Mouse (Mus musculus) embryonic facial prominence, embryonic 13.5 days (tissue): ENCODE results near the gene Mpv17l. TPM values are rescaled to one million over a fixed set of nuclear protein-coding genes. Genes with fewer than 3 reads are reported as not detected.
"Not testable (repeated sequence)": the region's sequence is repeated elsewhere in the genome, so short reads cannot be mapped to it uniquely, and the experiment has no call there.

ENCODE experiments used
- ATAC-seq: fragments of 200-750 bp; cut with Nextera tagmentation; 2 replicates; pipeline ENCODE4 v1.8.0; 2017; ENCODE audit warnings: low read depth; ENCODE audit not compliant: insufficient number of reproducible peaks, insufficient read depth, low FRiP score, low TSS enrichment
- H3K27ac ChIP-seq: fragments of 300-500 bp; sonication (generic); 2 replicates; pipeline ENCODE4 v1.5.1; 2015; ENCODE audit warnings: moderate library complexity, mild to moderate bottlenecking, inconsistent platforms
- H3K27me3 ChIP-seq: fragments of 300-500 bp; sonication (generic); 2 replicates; pipeline ENCODE4 v1.6.1; 2015; ENCODE audit warnings: mild to moderate bottlenecking, inconsistent platforms
- H3K36me3 ChIP-seq: fragments of 300-500 bp; sonication (generic); 2 replicates; pipeline ENCODE4 v1.6.1; 2015; ENCODE audit warnings: mild to moderate bottlenecking, inconsistent platforms
- H3K4me1 ChIP-seq: fragments of 300-500 bp; sonication (generic); 2 replicates; pipeline ENCODE4 v1.6.1; 2015; ENCODE audit warnings: inconsistent platforms
- H3K4me2 ChIP-seq: fragments of 300-500 bp; sonication (generic); 2 replicates; pipeline ENCODE4 v1.6.1; 2015; ENCODE audit warnings: moderate library complexity, mild to moderate bottlenecking, inconsistent platforms
- H3K4me3 ChIP-seq: fragments of 300-500 bp; sonication (generic); 2 replicates; pipeline ENCODE4 v1.5.1; 2015; ENCODE audit warnings: mild to moderate bottlenecking, inconsistent platforms
- H3K9ac ChIP-seq: fragments of 300-500 bp; sonication (generic); 2 replicates; pipeline ENCODE4 v1.6.1; 2015; ENCODE audit warnings: mild to moderate bottlenecking, inconsistent platforms
- H3K9me3 ChIP-seq: fragments of 300-500 bp; sonication (generic); 2 replicates; pipeline ENCODE4 v1.6.1; 2016; ENCODE audit warnings: inconsistent platforms
- WGBS: fragments of 180-500 bp; shearing (Covaris S2); methylation state at CpG from one replicate; pipeline ENCODE4 v1.1.7; 2015; ENCODE audit warnings: mixed read lengths; 5-methylcytosine and 5-hydroxymethylcytosine counted together
- polyA plus RNA-seq: library from polyadenylated mRNA; unstranded; fragments of >200 nt; fragmentation: Nextera tagmentation; extraction: Ambion mirVana; gene quantifications from 2 replicates; pipeline ENCODE4 v1.2.1, GENCODE M21; 2015

Gene Mpv17l
- polyA plus RNA-seq, 1 experiment from 2014 or later: 5.3 TPM

DNA sequence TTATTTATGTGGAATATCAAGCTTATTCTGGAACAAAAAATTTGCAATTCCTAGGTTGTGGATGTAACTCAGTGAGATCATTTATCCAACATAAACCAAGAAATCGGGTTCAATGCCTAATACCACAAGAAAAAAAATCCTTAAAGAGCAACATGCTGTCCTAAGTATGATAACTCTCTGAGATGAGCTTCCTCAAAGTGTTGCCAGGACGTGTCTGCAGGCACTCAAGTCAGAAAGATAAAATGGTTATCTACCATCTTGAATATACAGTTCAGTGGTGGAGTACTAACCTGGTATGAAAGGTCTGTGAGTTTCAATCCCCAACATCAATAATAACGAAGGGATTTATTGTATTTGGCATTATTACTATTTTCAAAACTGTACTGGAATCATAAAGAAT is 6.6 kb upstream of the Mpv17l start:
- no peaks in the 10 kb centered on the region for H3K36me3 ChIP-seq
- H3K4me2 ChIP-seq: no peak overlapping the region
- H3K9me3 ChIP-seq: no peaks in the 10 kb centered on the region
- H3K9ac ChIP-seq: no peak overlapping the region
- no peak overlapping the region for H3K4me3 ChIP-seq
- 87% methylated on average over 3 of the region's 3 CpGs for WGBS
- H3K4me1 ChIP-seq: peaks cover 2% of the 10 kb centered on the region
- no peak for ATAC-seq
- no peak overlapping the region for H3K27ac ChIP-seq
- H3K27me3 ChIP-seq: no peaks in the 10 kb centered on the region

DNA sequence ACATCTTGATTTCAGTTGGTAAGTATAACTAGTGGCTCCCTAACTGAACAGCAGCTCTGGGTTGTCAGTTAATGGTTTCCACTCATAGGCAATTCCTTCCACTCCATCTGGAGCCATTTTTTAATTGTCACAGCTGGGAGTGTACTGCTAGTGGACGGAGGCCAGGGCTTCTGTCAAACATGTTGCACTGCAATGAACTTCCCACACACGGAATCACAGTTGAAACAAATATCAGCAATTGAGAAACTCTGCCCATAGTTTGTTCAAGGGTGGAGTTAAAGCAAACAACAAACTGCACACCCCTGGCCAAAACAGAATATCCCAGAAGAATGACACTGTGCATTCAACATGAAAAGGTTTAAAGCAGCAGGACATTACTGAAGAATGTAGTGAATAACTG is 4.0 kb upstream of the Mpv17l start:
- peaks cover 13% of the 10 kb centered on the region for H3K4me1 ChIP-seq
- no peak overlapping the region for H3K27ac ChIP-seq
- H3K27me3 ChIP-seq: no peaks in the 10 kb centered on the region
- 65% methylated on average over 2 of the region's 2 CpGs for WGBS
- no peak overlapping the region for H3K4me2 ChIP-seq
- H3K9ac ChIP-seq: no peak overlapping the region
- H3K36me3 ChIP-seq: no peaks in the 10 kb centered on the region
- no peak for ATAC-seq
- H3K9me3 ChIP-seq: no peaks in the 10 kb centered on the region
- H3K4me3 ChIP-seq: no peak overlapping the region

DNA sequence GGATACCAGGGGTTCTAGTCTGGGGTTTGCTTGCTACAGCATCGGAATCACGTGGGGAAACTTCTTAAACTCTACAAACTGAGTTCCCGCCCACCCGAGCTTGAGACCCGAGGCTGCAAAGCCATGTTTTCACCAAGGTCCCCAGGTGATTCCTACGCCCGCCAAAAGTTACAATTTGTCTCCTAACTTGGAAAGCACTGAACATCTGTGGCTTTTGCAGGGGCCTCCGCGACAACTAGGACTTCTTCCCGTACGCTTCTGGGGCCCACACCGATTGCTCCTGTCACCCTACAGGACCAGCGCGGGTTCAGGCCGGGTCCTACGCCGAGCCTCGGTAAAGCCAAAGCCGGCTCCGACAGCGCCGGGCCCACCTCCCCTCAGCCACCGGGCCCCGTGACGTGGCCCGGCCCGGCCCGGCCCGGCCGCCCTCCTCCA is 547 bp upstream of the Mpv17l start:
- H3K27me3 ChIP-seq: no peaks in the 10 kb centered on the region
- peaks cover 13% of the 10 kb centered on the region for H3K4me1 ChIP-seq
- no peaks in the 10 kb centered on the region for H3K9me3 ChIP-seq
- no peak; the same call in 1 of the 2 replicates for ATAC-seq
- H3K36me3 ChIP-seq: no peaks in the 10 kb centered on the region
- H3K27ac ChIP-seq: peak overlapping the region; percentile 89
- H3K9ac ChIP-seq: peak overlapping the region; percentile 93
- peak overlapping the region; percentile 79 for H3K4me2 ChIP-seq
- peak overlapping the region; percentile 94 for H3K4me3 ChIP-seq
- under 1% methylated on average over 30 of the region's 30 CpGs for WGBS

DNA sequence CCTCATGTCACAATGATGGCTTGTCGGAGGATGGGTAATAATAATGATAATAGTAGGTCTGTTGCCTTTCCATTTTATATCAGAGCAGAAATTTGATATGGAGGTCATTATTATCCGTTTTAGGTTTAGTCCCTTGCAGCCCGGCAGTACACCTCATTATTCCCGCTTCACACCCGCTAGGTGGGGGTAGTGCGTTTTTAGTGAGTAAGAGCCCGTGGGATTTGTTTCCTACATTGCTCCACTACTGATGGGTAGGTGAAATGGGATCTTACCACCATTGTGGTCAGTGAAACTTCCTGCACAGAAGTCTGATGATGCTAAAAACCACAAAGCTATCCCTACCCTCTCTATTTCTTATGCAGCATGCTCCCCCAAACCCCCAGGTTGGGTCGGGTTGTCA is 527 bp downstream of the Mpv17l start:
- peak; percentile 80 for ATAC-seq

DNA sequence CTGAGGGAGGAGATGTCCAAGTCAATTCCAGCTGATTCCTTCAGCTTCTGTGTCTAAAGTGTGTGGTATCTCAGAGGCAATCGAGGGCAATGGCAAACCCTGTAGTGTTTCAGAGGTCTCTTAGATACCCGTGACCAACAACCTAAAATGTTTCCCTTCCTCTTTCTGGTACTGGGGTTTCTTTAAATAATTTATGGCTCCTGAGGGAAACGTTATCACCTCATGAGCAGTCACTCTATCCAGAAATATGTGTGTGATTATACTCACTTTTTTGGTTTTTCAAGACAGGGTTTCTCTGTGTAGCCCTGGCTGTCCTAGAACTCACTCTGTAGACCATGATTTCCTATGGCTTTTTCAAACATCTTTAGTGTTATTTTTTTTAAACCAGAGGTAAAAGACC is 4.3 kb downstream of the Mpv17l start:
- no peaks in the 10 kb centered on the region for H3K36me3 ChIP-seq
- ATAC-seq: no peak
- WGBS: 77% methylated on average over 3 of the region's 3 CpGs
- H3K27me3 ChIP-seq: no peaks in the 10 kb centered on the region
- no peak overlapping the region for H3K27ac ChIP-seq
- H3K9ac ChIP-seq: no peak overlapping the region
- no peaks in the 10 kb centered on the region for H3K9me3 ChIP-seq
- 0 out of 2 replicates have a peak, but pooled peaks cover 2% of the 10 kb centered on the region for H3K4me1 ChIP-seq
- H3K4me2 ChIP-seq: no peak overlapping the region
- H3K4me3 ChIP-seq: no peak overlapping the region

More for the DNA sequence above, 527 bp downstream of the Mpv17l start:
- H3K27ac ChIP-seq: peak overlapping the region; percentile 89
- peak overlapping the region; percentile 93 for H3K9ac ChIP-seq
- H3K27me3 ChIP-seq: no peaks in the 10 kb centered on the region
- peak overlapping the region; percentile 79 for H3K4me2 ChIP-seq
- H3K4me1 ChIP-seq: peaks cover 13% of the 10 kb centered on the region
- H3K9me3 ChIP-seq: no peaks in the 10 kb centered on the region
- no peaks in the 10 kb centered on the region for H3K36me3 ChIP-seq
- 4% methylated on average over 8 of the region's 8 CpGs for WGBS
- peak overlapping the region; percentile 94 for H3K4me3 ChIP-seq

DNA sequence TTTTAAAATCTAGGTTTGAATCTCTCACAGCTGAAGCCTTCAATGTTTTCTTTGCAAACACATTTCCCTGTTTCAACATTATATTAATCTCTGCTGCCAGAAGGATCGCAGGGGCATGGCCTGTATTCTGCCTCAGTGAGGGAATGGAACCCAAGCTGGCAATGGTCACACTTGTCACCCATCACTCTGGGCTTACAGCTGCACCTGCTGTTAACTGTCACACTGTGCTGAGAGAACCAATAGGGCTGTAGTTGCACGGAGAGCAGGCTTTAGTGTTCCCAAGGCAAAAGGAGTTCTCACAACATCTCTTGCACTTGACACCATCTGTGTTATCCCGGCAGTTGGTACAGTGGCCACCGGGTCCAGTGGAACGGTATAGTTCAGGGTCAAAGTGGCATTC is 17.1 kb downstream of the Mpv17l start:
- H3K9me3 ChIP-seq: peaks cover 8% of the 10 kb centered on the region; the same call in 1 of the 2 replicates
- no peaks in the 10 kb centered on the region for H3K27me3 ChIP-seq
- WGBS: 95% methylated on average over 5 of the region's 5 CpGs
- H3K36me3 ChIP-seq: peaks cover 7% of the 10 kb centered on the region; the same call in 1 of the 2 replicates
- no peak overlapping the region for H3K9ac ChIP-seq
- no peak for ATAC-seq
- H3K4me2 ChIP-seq: no peak overlapping the region
- H3K4me3 ChIP-seq: no peak overlapping the region
- no peaks in the 10 kb centered on the region for H3K4me1 ChIP-seq
- no peak overlapping the region for H3K27ac ChIP-seq

DNA sequence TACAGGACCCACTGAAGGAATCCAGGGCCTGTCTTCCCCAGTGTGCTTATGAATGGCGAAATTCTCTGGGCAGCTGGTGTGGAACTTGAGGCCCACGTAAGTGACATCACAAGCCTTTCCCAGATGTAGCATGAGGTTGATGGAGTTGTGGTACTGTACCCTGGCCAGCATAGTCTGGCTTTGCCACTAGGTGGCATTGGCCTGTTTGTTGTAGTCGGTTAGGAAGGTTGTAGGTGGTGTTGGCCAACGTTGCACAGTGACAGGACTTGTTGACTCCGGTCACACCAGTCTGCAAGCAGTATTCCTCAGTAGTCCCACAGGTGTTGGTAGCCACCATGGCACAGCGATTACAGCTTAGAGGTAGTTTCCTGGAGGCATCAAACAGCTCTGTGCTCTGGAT is 18.1 kb downstream of the Mpv17l start:
- peaks cover 7% of the 10 kb centered on the region; the same call in 1 of the 2 replicates for H3K36me3 ChIP-seq
- H3K4me2 ChIP-seq: no peak overlapping the region
- H3K27me3 ChIP-seq: no peaks in the 10 kb centered on the region
- H3K9ac ChIP-seq: no peak overlapping the region
- H3K4me3 ChIP-seq: no peak overlapping the region
- H3K9me3 ChIP-seq: peaks cover 5% of the 10 kb centered on the region; the same call in 1 of the 2 replicates
- no peak overlapping the region for H3K27ac ChIP-seq
- no peaks in the 10 kb centered on the region for H3K4me1 ChIP-seq
- no peak; the same call in 1 of the 2 replicates for ATAC-seq
- WGBS: 88% methylated on average over 6 of the region's 6 CpGs

DNA sequence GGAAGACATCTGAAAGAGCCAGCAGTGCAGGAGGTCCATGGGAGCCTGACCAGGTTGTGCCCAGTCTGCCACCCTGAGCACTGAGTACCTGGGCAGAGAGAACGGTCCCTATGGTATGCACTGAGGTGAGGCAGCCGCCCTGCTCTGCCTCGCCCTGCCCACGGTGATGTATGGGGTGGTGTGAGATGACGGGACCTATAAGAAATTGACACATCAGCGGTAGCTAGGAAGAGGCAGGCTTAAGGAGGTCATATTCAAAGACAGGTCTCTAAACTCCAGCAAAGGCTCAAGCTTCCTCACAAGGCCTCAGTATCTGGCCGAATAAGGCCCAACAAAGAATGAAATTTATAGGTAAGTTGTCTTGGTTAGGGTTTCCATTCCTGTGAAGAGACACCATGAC is 18.8 kb downstream of the Mpv17l start:
- H3K36me3 ChIP-seq: peaks cover 7% of the 10 kb centered on the region; the same call in 1 of the 2 replicates
- H3K4me1 ChIP-seq: no peaks in the 10 kb centered on the region
- no peak overlapping the region for H3K4me3 ChIP-seq
- whole genome bisulfite sequencing: 95% methylated on average over 7 of the region's 7 CpGs
- no peak overlapping the region for H3K9ac ChIP-seq
- H3K27ac ChIP-seq: no peak overlapping the region
- no peak overlapping the region for H3K4me2 ChIP-seq
- no peak for ATAC-seq
- no peaks in the 10 kb centered on the region for H3K27me3 ChIP-seq
- peaks cover 5% of the 10 kb centered on the region; the same call in 1 of the 2 replicates for H3K9me3 ChIP-seq

DNA sequence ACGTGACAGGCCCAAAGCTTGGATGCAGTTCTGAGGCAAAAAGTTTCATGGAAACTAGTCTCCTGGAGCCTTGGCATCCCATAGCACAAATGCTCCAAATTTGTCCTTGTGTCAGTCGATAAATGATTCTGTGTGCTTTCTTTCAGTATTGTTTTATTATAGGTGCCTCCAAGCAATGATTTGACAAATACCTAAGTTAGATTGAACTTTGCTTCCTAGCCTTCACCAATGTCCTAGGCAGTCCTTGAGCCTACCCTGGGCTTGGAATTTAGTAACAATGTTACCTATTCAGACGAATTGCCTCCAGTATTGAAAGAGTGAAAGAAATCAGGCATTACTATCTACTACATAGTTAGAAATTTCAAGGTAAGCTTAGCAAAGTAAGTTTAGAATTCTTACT is 19.5 kb downstream of the Mpv17l start:
- H3K27me3 ChIP-seq, H3K9me3 ChIP-seq, H3K4me2 ChIP-seq, H3K27ac ChIP-seq, H3K4me3 ChIP-seq, ATAC-seq, H3K9ac ChIP-seq, H3K4me1 ChIP-seq, H3K36me3 ChIP-seq: not testable (repeated sequence)
- 91% methylated on average over 3 of the region's 3 CpGs for WGBS

DNA sequence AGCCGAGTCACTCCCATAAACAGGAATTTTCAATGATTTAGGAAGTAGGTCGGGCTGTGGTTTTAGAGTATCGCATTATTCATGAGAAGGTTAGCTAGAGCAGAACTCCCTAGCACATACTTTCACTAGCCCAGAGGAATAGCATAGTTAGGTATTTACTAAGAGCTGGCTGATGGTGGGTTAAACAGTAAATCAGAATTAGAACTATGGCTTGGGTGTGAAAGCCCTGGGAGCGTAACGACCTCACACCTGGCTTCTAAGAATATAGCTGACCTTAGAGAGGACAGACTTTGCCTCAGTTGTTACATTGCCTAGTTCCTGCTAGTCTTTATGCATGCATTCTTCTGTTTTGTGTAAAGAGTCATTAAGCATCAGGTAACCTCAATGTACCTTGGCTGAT is 20.0 kb downstream of the Mpv17l start:
- not testable (repeated sequence) for ATAC-seq
- 90% methylated on average over 5 of the region's 5 CpGs for WGBS

DNA sequence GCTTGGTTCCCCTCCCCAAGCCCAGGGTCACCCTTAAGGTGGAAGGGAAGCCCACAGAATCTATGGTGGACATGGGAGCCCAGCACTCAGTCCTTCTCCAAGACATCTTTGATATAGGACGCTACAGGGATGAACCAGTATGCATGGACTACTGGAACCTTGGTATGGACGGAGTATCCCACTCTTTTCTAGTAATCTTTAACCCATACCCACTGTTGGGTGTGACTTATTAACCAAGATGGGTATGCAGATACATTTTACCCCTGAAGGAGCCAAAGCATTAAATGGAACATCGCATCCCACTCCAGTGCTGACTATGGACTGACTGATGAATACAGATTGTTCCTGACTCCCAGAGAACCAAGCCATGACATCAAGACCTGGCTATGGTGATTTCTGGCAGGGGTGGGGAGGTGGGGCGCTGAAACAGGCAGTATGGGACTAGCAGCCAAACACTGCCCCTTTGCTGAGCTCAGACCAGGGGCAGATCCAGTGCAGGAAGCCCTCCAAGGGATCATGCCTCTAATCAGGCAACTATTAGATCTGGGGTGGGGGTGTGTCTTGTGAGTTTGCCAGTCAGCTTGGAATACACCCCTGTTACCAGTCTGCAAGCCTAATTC is 24.6 kb downstream of the Mpv17l start:
- Histone ChIP-seq H3K4me1 (no peaks in the 10 kb centered on the region), H3K4me2 (no peak overlapping the region), H3K4me3 (no peak overlapping the region), H3K9me3 (no peaks in the 10 kb centered on the region), H3K36me3 (0 out of 2 replicates have a peak, but pooled peaks cover 8% of the 10 kb centered on the region), H3K27me3 (no peaks in the 10 kb centered on the region), H3K9ac (no peak overlapping the region), H3K27ac (no peak overlapping the region)
- ATAC-seq: no peak
- 88% methylated on average over 4 of the region's 4 CpGs for WGBS

More for the DNA sequence above, 20.0 kb downstream of the Mpv17l start:
- not testable (repeated sequence) for H3K4me3 ChIP-seq, H3K4me1 ChIP-seq, H3K9me3 ChIP-seq, H3K36me3 ChIP-seq, H3K27ac ChIP-seq, H3K27me3 ChIP-seq, H3K4me2 ChIP-seq, H3K9ac ChIP-seq

DNA sequence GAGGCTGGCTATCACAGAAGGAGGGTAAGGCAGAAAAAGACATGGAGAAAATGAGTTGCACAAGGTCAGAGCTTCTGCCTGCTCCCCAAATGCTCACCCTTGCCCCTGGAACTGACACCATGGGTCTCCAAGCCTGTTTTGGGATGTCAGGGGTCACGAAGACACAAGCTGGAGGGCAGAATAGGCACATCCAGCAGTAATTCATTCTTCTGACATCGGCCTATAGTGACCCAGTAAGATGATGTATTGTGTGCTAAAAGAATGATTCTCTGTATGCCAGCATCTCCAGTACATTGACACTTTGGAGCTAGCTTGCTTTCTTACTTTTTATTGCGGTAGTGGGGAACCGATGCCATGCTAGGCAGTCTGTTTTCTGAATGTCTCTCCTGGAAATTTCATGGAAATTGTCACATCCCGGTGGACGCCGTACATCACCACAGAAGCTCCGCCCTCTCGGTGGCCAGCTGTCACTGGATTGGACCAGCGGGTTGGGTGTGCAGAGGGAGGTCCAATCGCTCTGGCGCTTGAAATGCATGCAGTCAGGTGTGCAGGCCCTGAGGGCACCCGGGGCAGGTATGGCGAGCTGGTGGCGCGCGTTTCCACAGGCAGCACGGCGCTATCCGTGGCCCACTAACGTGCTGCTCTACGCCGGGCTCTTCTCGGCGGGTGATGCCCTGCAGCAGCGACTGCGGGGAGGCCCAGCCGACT is 37.3 kb downstream of the Mpv17l start:
- peaks cover 20% of the 10 kb centered on the region for H3K27me3 ChIP-seq
- peak; percentile 81; the same call in 1 of the 2 replicates for ATAC-seq
- H3K4me2 ChIP-seq: peak overlapping the region; percentile 99
- H3K4me3 ChIP-seq: peak overlapping the region; percentile 62
- no peaks in the 10 kb centered on the region for H3K36me3 ChIP-seq
- peak overlapping the region; percentile 80 for H3K9ac ChIP-seq
- H3K9me3 ChIP-seq: no peaks in the 10 kb centered on the region
- 4% methylated on average over 28 of the region's 28 CpGs for WGBS
- no peak overlapping the region for H3K27ac ChIP-seq
- peaks cover 17% of the 10 kb centered on the region for H3K4me1 ChIP-seq
